In genomic region chr3:34757130-34757529, GRCm38 (mm10) we compare ENCODE assay signal across 14 mouse cellular contexts.
"Had no signal": no experiment of that assay in that cellular context is flagged by ENCODE, and none has a peak within 500 bp of the region (broad histone marks: within the 10 kb centered on the region; RNA-seq: fewer than 3 reads in every experiment).

No protein-coding gene starts in this region.

- H3K9me3 ChIP-seq: midbrain, embryonic 12.5 days; neural tube, embryonic 12.5 days; stomach, embryonic 15.5 days had no signal

- DNase-seq: lung, adult 18-20 months; lung, postnatal 10 days; lung, postnatal 4 days; midbrain, embryonic 14.5 days; right cerebral cortex, postnatal 14 days; thymus, adult 2 months; thymus, postnatal 25 days; thymus, postnatal 4 days had no signal

- H3K27ac ChIP-seq: midbrain, embryonic 10.5 days; midbrain, embryonic 12.5 days; neural tube, embryonic 12.5 days; stomach, embryonic 15.5 days; stomach, postnatal 0 days had no signal

- H3K4me1 ChIP-seq: midbrain, embryonic 12.5 days; stomach, embryonic 15.5 days had no signal

- H3K4me3 ChIP-seq: midbrain, embryonic 10.5 days; midbrain, embryonic 12.5 days; neural tube, embryonic 12.5 days; stomach, embryonic 15.5 days had no signal

- H3K9ac ChIP-seq: lung, embryonic 14.5 days; midbrain, embryonic 12.5 days; neural tube, embryonic 12.5 days; stomach, embryonic 15.5 days had no signal

- H3K36me3 ChIP-seq: midbrain, embryonic 10.5 days; midbrain, embryonic 12.5 days; neural tube, embryonic 12.5 days; stomach, embryonic 15.5 days had no signal

- H3K27me3 ChIP-seq: neural tube, embryonic 12.5 days; stomach, embryonic 15.5 days had no signal
